Mouse (Mus musculus): Measurements from ENCODE around the gene Olfr441.

DNA sequence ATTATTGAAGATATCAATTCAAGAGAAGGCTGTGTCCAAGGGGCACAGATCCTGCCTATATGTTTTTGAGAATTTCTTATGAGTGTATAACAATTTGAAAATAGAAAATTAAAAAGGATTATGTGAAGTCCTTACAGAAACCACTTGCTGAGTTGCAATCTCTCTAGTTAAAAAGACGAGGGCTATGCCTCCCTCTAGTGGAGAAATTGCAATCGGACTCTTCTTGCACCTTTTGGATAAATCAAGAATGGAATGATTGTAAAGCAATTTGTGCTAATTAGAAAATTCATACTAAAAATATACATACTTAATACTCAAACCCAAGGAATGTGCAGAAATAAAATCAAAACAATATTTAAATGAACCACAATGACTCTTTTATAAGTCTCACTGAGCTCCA lies 27.4 kb upstream of the Olfr441 start:
- TF ChIP-seq MAFK (IDR thresholded peaks at IDR 0.05; ENCODE audit: insufficient read depth, low read depth, low read length) = no peak
- TF ChIP-seq ZNF384 (IDR thresholded peaks at IDR 0.05; ENCODE audit: low read depth, low read length) = no peak
- TF ChIP-seq ZC3H11A (IDR thresholded peaks at IDR 0.05; ENCODE audit: borderline replicate concordance, low read depth, low read length) = no peak
- no peak for TF ChIP-seq CHD2 (IDR thresholded peaks at IDR 0.05; ENCODE audit: low read depth, low read length)
- no peak for TF ChIP-seq HCFC1 (IDR thresholded peaks at IDR 0.05; ENCODE audit: borderline replicate concordance, insufficient read depth, low read length)

Data from ES-E14 (cell line).